Mouse (Mus musculus) spleen, embryonic (tissue): ENCODE results near the gene Kctd20.

Experiments used
- CTCF ChIA-PET: fragments of 350-600 bp; sonication (Branson Sonifier 250); formaldehyde crosslinking; loops from one replicate; lab custom pipeline; 2022; lab: Charles Lee

Kctd20 gene

GRCm38 (mm10) chr17:28951831-28952799 is at the start of gene Kctd20:
Kctd20 (plus strand) TSS chr17:28951950.
- CTCF ChIA-PET, result no interaction called here

GRCm38 (mm10) chr17:28904546-28905376 is 47.0 kb upstream of the Kctd20 start:
- CTCF ChIA-PET, result interaction anchor here (0.6 to 1.4 kb wide), 4 partner anchors 9 to 590 kb away, joined by 3 to 9 read pairs (median 4); no protein-coding TSS in a partner anchor

- CTCF ChIA-PET, result interaction anchor here (0.8 to 1.4 kb wide), 2 partner anchors 10 to 20 kb away, joined by 4 read pairs; no protein-coding TSS in a partner anchor
These were observed 46.3 kb upstream of the Kctd20 start for GRCm38 (mm10) chr17:28905377-28905916.

GRCm38 (mm10) chr17:28907959-28908358 is 43.8 kb upstream of the Kctd20 start:
- CTCF ChIA-PET, result no interaction called here

- CTCF ChIA-PET, result no interaction called here
These were observed 42.4 kb upstream of the Kctd20 start for GRCm38 (mm10) chr17:28909252-28909941.

- CTCF ChIA-PET, result interaction anchor here (0.6 kb wide), 1 partner anchor 164 kb away, joined by 4 read pairs; no protein-coding TSS in a partner anchor
These were observed 41.6 kb upstream of the Kctd20 start for GRCm38 (mm10) chr17:28910139-28910538.

- CTCF ChIA-PET, result no interaction called here
These were observed 38.5 kb upstream of the Kctd20 start for GRCm38 (mm10) chr17:28913200-28913599.

GRCm38 (mm10) chr17:28913940-28914339 is 37.8 kb upstream of the Kctd20 start:
- CTCF ChIA-PET, result interaction anchor here (0.6 kb wide), 1 partner anchor 16 kb away, joined by 4 read pairs; no protein-coding TSS in a partner anchor

- CTCF ChIA-PET, result interaction anchor here (0.6 to 0.7 kb wide), 2 partner anchors 113 to 361 kb away, joined by 3 to 4 read pairs; no protein-coding TSS in a partner anchor
These were observed 36.6 kb upstream of the Kctd20 start, which contains the start of gene 4930539E08Rik for GRCm38 (mm10) chr17:28915060-28915628. 4930539E08Rik (minus strand) TSS chr17:28915324.

GRCm38 (mm10) chr17:28916520-28916919 is 35.2 kb upstream of the Kctd20 start:
- CTCF ChIA-PET, result interaction anchor here (0.7 kb wide), 1 partner anchor 301 kb away, joined by 3 read pairs; no protein-coding TSS in a partner anchor

- CTCF ChIA-PET, result no interaction called here
These were observed 30.7 kb upstream of the Kctd20 start for GRCm38 (mm10) chr17:28921086-28921485.

- CTCF ChIA-PET, result no interaction called here
These were observed 29.7 kb upstream of the Kctd20 start for GRCm38 (mm10) chr17:28922096-28922495.

GRCm38 (mm10) chr17:28924957-28925595 is 26.7 kb upstream of the Kctd20 start:
- CTCF ChIA-PET, result interaction anchor here (1.1 kb wide), 1 partner anchor 20 kb away, joined by 4 read pairs; no protein-coding TSS in a partner anchor

- CTCF ChIA-PET, result interaction anchor here (0.6 to 1.4 kb wide), 5 partner anchors 11 to 50 kb away, joined by 3 to 7 read pairs (median 4); no protein-coding TSS in a partner anchor
These were observed 25.4 kb upstream of the Kctd20 start for GRCm38 (mm10) chr17:28926380-28926779.

GRCm38 (mm10) chr17:28926866-28927635 is 24.7 kb upstream of the Kctd20 start:
- CTCF ChIA-PET, result interaction anchor here (0.7 to 1.4 kb wide), 4 partner anchors 10 to 47 kb away, joined by 3 to 7 read pairs (median 4); no protein-coding TSS in a partner anchor

- CTCF ChIA-PET, result no interaction called here
These were observed 23.7 kb upstream of the Kctd20 start for GRCm38 (mm10) chr17:28928004-28928403.

GRCm38 (mm10) chr17:28929369-28929768 is 22.4 kb upstream of the Kctd20 start:
- CTCF ChIA-PET, result interaction anchor here (0.6 kb wide), 1 partner anchor 15 kb away, joined by 4 read pairs; no protein-coding TSS in a partner anchor

GRCm38 (mm10) chr17:28930392-28931074 is 21.2 kb upstream of the Kctd20 start:
- CTCF ChIA-PET, result interaction anchor here (0.5 to 0.6 kb wide), 2 partner anchors 387 to 546 kb away, joined by 5 to 7 read pairs; no protein-coding TSS in a partner anchor
